Mouse (Mus musculus) forebrain, embryonic 14.5 days (tissue): ENCODE measurements around the gene Pi4k2b. TPM values are rescaled to one million over a fixed set of nuclear protein-coding genes. Genes with fewer than 3 reads are reported as not detected.
A peak's percentile ranks its signal among the peaks of the same experiment; 100 is the strongest.
"Not testable (repeated sequence)": the region's sequence is repeated elsewhere in the genome, so short reads cannot be mapped to it uniquely, and the experiment has no call there.

Source experiments
- ATAC-seq: fragments of 200-750 bp; cut with Nextera tagmentation; 2 replicates; pipeline ENCODE4 v1.8.0; 2017; ENCODE audit warnings: mild to moderate bottlenecking, moderate library complexity
- DNase-seq: peaks from one replicate; pipeline ENCODE4 v3.0.0-alpha.2; 2015; ENCODE audit warnings: low spot score
- H3K27ac ChIP-seq: fragments of 300-500 bp; sonication (generic); 2 replicates; pipeline ENCODE4 v1.5.1; 2014; ENCODE audit warnings: low read depth, mild to moderate bottlenecking, control low read depth, low read length, moderate library complexity
- H3K27me3 ChIP-seq: fragments of 300-500 bp; sonication (generic); replicated peaks from 2 replicates; pipeline ENCODE4 v1.6.1; 2014; ENCODE audit warnings: low read length, control low read depth, mixed read lengths; ENCODE audit not compliant: control insufficient read depth, insufficient read depth
- H3K36me3 ChIP-seq: fragments of 300-500 bp; sonication (generic); 2 replicates; pipeline ENCODE4 v1.6.1; 2014; ENCODE audit warnings: low read length, control low read depth; ENCODE audit not compliant: control insufficient read depth, insufficient read depth
- H3K4me1 ChIP-seq: fragments of 300-500 bp; sonication (generic); 2 replicates; pipeline ENCODE4 v1.6.1; 2014; ENCODE audit warnings: antibody characterized with exemption, low read length, control low read depth; ENCODE audit not compliant: control insufficient read depth, insufficient read depth
- H3K4me2 ChIP-seq: fragments of 300-500 bp; sonication (generic); 2 replicates; pipeline ENCODE4 v1.6.1; 2014; ENCODE audit warnings: mild to moderate bottlenecking, control low read depth, low read length
- H3K4me3 ChIP-seq: fragments of 300-500 bp; sonication (generic); 2 replicates; pipeline ENCODE4 v1.5.1; 2014; ENCODE audit warnings: low read depth, low read length, control low read depth
- H3K9ac ChIP-seq: fragments of 300-500 bp; sonication (generic); 2 replicates; pipeline ENCODE4 v1.6.1; 2014; ENCODE audit warnings: mild to moderate bottlenecking, low read length, control low read depth, moderate library complexity
- H3K9me3 ChIP-seq: fragments of 300-500 bp; sonication (generic); replicated peaks from 2 replicates; pipeline ENCODE4 v1.6.1; 2016; ENCODE audit warnings: low read length, control low read depth, mixed read lengths; ENCODE audit not compliant: control insufficient read depth
- WGBS: fragments of 180-500 bp; shearing (Covaris S2); extraction: QIAGEN DNeasy Blood & Tissue Kit; methylation state at CpG from one replicate; pipeline ENCODE4 v1.1.7; 2014; 5-methylcytosine and 5-hydroxymethylcytosine counted together
- polyA plus RNA-seq: library from polyadenylated mRNA; unstranded; fragments of >200 nt; fragmentation: Nextera tagmentation; extraction: Ambion mirVana; gene quantifications from 2 replicates; pipeline ENCODE4 v1.2.1, GENCODE M21; 2014

The Pi4k2b gene
- 6.7 and 8.0 TPM in 2 replicates for polyA plus RNA-seq

- H3K36me3 ChIP-seq, result no peaks in the 10 kb centered on the region
- under 1% methylated on average over 64 of the region's 75 CpGs for WGBS
- no peaks in the 10 kb centered on the region for H3K4me1 ChIP-seq
- no peaks in the 10 kb centered on the region for H3K27me3 ChIP-seq
- peak within 1 kb of the TSS; percentile 66 for H3K4me3 ChIP-seq
- H3K9ac ChIP-seq, result peak within 1 kb of the TSS; percentile 66
- H3K4me2 ChIP-seq, result peak within 1 kb of the TSS; percentile 83
- DNase-seq, result peak; percentile 69
- H3K9me3 ChIP-seq, result no peaks in the 10 kb centered on the region
- peak; percentile 90 for ATAC-seq
- no peak within 1 kb of the TSS for H3K27ac ChIP-seq
Measured at GRCm38 (mm10) chr5:52741391-52742111, at the start of gene Pi4k2b. Gene Pi4k2b (plus strand): TSS chr5:52741574.

- Histone ChIP-seq H3K4me2 (no peak overlapping the region), H3K4me1 (no peaks in the 10 kb centered on the region), H3K9ac (no peak overlapping the region), H3K27ac (no peak overlapping the region), H3K27me3 (no peaks in the 10 kb centered on the region), H3K9me3 (no peaks in the 10 kb centered on the region), H3K36me3 (no peaks in the 10 kb centered on the region), H3K4me3 (no peak overlapping the region)
- no peak for ATAC-seq
- no peak for DNase-seq
- WGBS, result 93% methylated on average over 1 of the region's 1 CpGs
Measured at GRCm38 (mm10) chr5:52697291-52697690, 44.1 kb upstream of the Pi4k2b start.

- H3K27me3 ChIP-seq, H3K27ac ChIP-seq, H3K36me3 ChIP-seq, H3K9ac ChIP-seq, ATAC-seq, H3K4me1 ChIP-seq, H3K4me2 ChIP-seq, H3K9me3 ChIP-seq, DNase-seq, H3K4me3 ChIP-seq: not testable (repeated sequence)
- 89% methylated on average over 7 of the region's 7 CpGs for WGBS
Measured at GRCm38 (mm10) chr5:52697882-52698440, 43.4 kb upstream of the Pi4k2b start.

- H3K4me1 ChIP-seq, result no peaks in the 10 kb centered on the region
- H3K27ac ChIP-seq, result no peak overlapping the region
- H3K4me3 ChIP-seq, result no peak overlapping the region
- H3K4me2 ChIP-seq, result no peak overlapping the region
- no peaks in the 10 kb centered on the region for H3K27me3 ChIP-seq
- H3K9ac ChIP-seq, result no peak overlapping the region
- 79% methylated on average over 4 of the region's 4 CpGs for WGBS
- DNase-seq (no peak), ATAC-seq (no peak)
- H3K36me3 ChIP-seq, result no peaks in the 10 kb centered on the region
- H3K9me3 ChIP-seq, result no peaks in the 10 kb centered on the region
Measured at GRCm38 (mm10) chr5:52704562-52704961, 36.8 kb upstream of the Pi4k2b start.

GRCm38 (mm10) chr5:52712704-52713103 is 28.7 kb upstream of the Pi4k2b start:
- no peak overlapping the region for H3K4me2 ChIP-seq
- no peaks in the 10 kb centered on the region for H3K9me3 ChIP-seq
- ATAC-seq (no peak), DNase-seq (no peak)
- no peak overlapping the region for H3K27ac ChIP-seq
- H3K9ac ChIP-seq, result no peak overlapping the region
- no peaks in the 10 kb centered on the region for H3K4me1 ChIP-seq
- H3K4me3 ChIP-seq, result no peak overlapping the region
- H3K36me3 ChIP-seq, result no peaks in the 10 kb centered on the region
- H3K27me3 ChIP-seq, result no peaks in the 10 kb centered on the region

GRCm38 (mm10) chr5:52716742-52717448 is 24.5 kb upstream of the Pi4k2b start:
- no peaks in the 10 kb centered on the region for H3K27me3 ChIP-seq
- no peak overlapping the region for H3K4me2 ChIP-seq
- 82% methylated on average over 5 of the region's 5 CpGs for WGBS
- no peaks in the 10 kb centered on the region for H3K36me3 ChIP-seq
- ATAC-seq (no peak), DNase-seq (no peak)
- H3K4me3 ChIP-seq, result no peak overlapping the region
- no peaks in the 10 kb centered on the region for H3K4me1 ChIP-seq
- H3K9me3 ChIP-seq, result no peaks in the 10 kb centered on the region
- H3K27ac ChIP-seq, result no peak overlapping the region
- H3K9ac ChIP-seq, result no peak overlapping the region

GRCm38 (mm10) chr5:52721003-52721402 is 20.4 kb upstream of the Pi4k2b start:
- no peak for ATAC-seq
- DNase-seq, result no peak
- 83% methylated on average over 8 of the region's 8 CpGs for WGBS
- Histone ChIP-seq H3K4me2 (no peak overlapping the region), H3K4me3 (no peak overlapping the region), H3K27me3 (no peaks in the 10 kb centered on the region), H3K9me3 (no peaks in the 10 kb centered on the region), H3K36me3 (no peaks in the 10 kb centered on the region), H3K27ac (no peak overlapping the region), H3K9ac (no peak overlapping the region), H3K4me1 (no peaks in the 10 kb centered on the region)

- ATAC-seq, result no peak
- Histone ChIP-seq H3K9me3 (no peaks in the 10 kb centered on the region), H3K9ac (no peak overlapping the region), H3K27me3 (no peaks in the 10 kb centered on the region), H3K4me1 (no peaks in the 10 kb centered on the region), H3K4me2 (no peak overlapping the region), H3K27ac (no peak overlapping the region), H3K36me3 (no peaks in the 10 kb centered on the region), H3K4me3 (no peak overlapping the region)
- WGBS, result 81% methylated on average over 5 of the region's 5 CpGs
- no peak for DNase-seq
Measured at GRCm38 (mm10) chr5:52727747-52728146, 13.6 kb upstream of the Pi4k2b start.

- Histone ChIP-seq H3K9ac (no peak overlapping the region), H3K9me3 (no peaks in the 10 kb centered on the region), H3K36me3 (no peaks in the 10 kb centered on the region), H3K4me3 (no peak overlapping the region), H3K4me1 (no peaks in the 10 kb centered on the region), H3K27ac (no peak overlapping the region), H3K4me2 (no peak overlapping the region), H3K27me3 (no peaks in the 10 kb centered on the region)
- no peak for ATAC-seq
- 84% methylated on average over 4 of the region's 4 CpGs for WGBS
- no peak for DNase-seq
Measured at GRCm38 (mm10) chr5:52732811-52733210, 8.6 kb upstream of the Pi4k2b start.
